Mouse (Mus musculus) heart, adult 2 months (tissue): Measurements from ENCODE around the gene Scamp1.

Source experiments
- CTCF ChIP-seq: fragments of 200-600 bp; IDR thresholded peaks from 2 replicates; pipeline ENCODE4 v1.8.1; 2022; ENCODE audit warnings: antibody characterized with exemption, mild to moderate bottlenecking, moderate library complexity
- EP300 ChIP-seq: fragments of 200-500 bp; IDR thresholded peaks from 2 replicates; pipeline ENCODE4 v1.6.1; 2011; ENCODE audit warnings: low read depth, low read length, control low read depth; ENCODE audit not compliant: insufficient read depth
- POLR2A ChIP-seq: fragments of 200-500 bp; IDR thresholded peaks from 2 replicates; pipeline ENCODE4 v1.6.1; 2011; ENCODE audit warnings: mild to moderate bottlenecking, low read depth, low read length, control low read depth; ENCODE audit not compliant: insufficient read depth

- TF ChIP-seq CTCF (no peak), POLR2A (no peak), EP300 (no peak)
Measured at GRCm38 (mm10) chr13:94152836-94153235, 132.8 kb downstream of the Scamp1 start.
